Mouse (Mus musculus): ENCODE measurements around the gene Mrpl22. TPM values are rescaled to one million over a fixed set of nuclear protein-coding genes. Genes with fewer than 3 reads are reported as not detected.
"Not testable (repeated sequence)": the region's sequence is repeated elsewhere in the genome, so short reads cannot be mapped to it uniquely, and the experiment has no call there.

Gene Mrpl22
- total RNA-seq, 2 experiments from 2014 or later: 30.8 to 33.4 TPM

GRCm38 (mm10) chr11:58215814-58216213 is 44.4 kb downstream of the Mrpl22 start:
- intact Hi-C loops (cut with DNase I): no loop called here

GRCm38 (mm10) chr11:58216823-58217222 is 45.4 kb downstream of the Mrpl22 start:
- intact Hi-C loops (cut with DNase I): no loop called here
- DNase-seq (ENCODE audit: low spot score in 2 of 2): no peak

More at GRCm38 (mm10) chr11:58215814-58216213, 44.4 kb downstream of the Mrpl22 start:
- DNase-seq (ENCODE audit: low spot score in 2 of 2): no peak

GRCm38 (mm10) chr11:58223751-58224150 is 52.3 kb downstream of the Mrpl22 start:
- DNase-seq (ENCODE audit: low spot score in 2 of 2): no peak
- intact Hi-C loops (cut with DNase I): loop anchor here (2.0 kb wide), 1 partner anchor 45 kb away; no protein-coding TSS in a partner anchor

- intact Hi-C loops (cut with DNase I): loop anchor here (2.0 kb wide), 1 partner anchor 46 kb away; no protein-coding TSS in a partner anchor
- peak in 1 of 2 experiments; percentile 14 for DNase-seq (ENCODE audit: low spot score in 2 of 2)
Observed at GRCm38 (mm10) chr11:58224313-58224712, 52.9 kb downstream of the Mrpl22 start.

- DNase-seq (ENCODE audit: low spot score in 2 of 2): not testable (repeated sequence)
- intact Hi-C loops (cut with DNase I): loop anchor here (2.0 kb wide), 1 partner anchor 46 kb away; no protein-coding TSS in a partner anchor
Observed at GRCm38 (mm10) chr11:58224872-58225271, 53.4 kb downstream of the Mrpl22 start.

GRCm38 (mm10) chr11:58225655-58226054 is 54.2 kb downstream of the Mrpl22 start:
- peak; percentile 55 to 65 for DNase-seq (ENCODE audit: low spot score in 2 of 2)
- intact Hi-C loops (cut with DNase I): loop anchor here (2.0 kb wide), 1 partner anchor 47 kb away; no protein-coding TSS in a partner anchor

- intact Hi-C loops (cut with DNase I): no loop called here
- no peak for DNase-seq (ENCODE audit: low spot score in 2 of 2)
Observed at GRCm38 (mm10) chr11:58226425-58226824, 55.0 kb downstream of the Mrpl22 start.

- intact Hi-C loops (cut with DNase I); DNase-seq (ENCODE audit: low spot score in 2 of 2): not testable (repeated sequence)
Observed at GRCm38 (mm10) chr11:58228021-58228420, 56.6 kb downstream of the Mrpl22 start.

Other genes with a start within 250 kb of the Mrpl22 start
- gene Larp1, start 162.6 kb upstream of the Mrpl22 start, total RNA-seq (2021): 10 to 100 TPM; 86.2 to 86.3 TPM
- gene Gm12248, start 78.5 kb upstream of the Mrpl22 start, total RNA-seq (2021): not detected
- 10 to 100 TPM; 52.1 to 54.3 TPM for gene Cnot8, start 67.5 kb upstream of the Mrpl22 start, total RNA-seq (2021)
- gene Gemin5, start 3.1 kb upstream of the Mrpl22 start, total RNA-seq (2021): 10 to 100 TPM; 16.0 to 18.0 TPM
- gene Igtp, start 27.9 kb downstream of the Mrpl22 start, total RNA-seq (2021): 1 to 10 TPM; 2.1 TPM
- gene Irgm2, start 28.0 kb downstream of the Mrpl22 start, total RNA-seq (2021): 1 to 10 TPM; 1.6 to 1.7 TPM
- gene 4930438A08Rik, start 103.1 kb downstream of the Mrpl22 start, total RNA-seq (2021): not detected
- 10 to 100 TPM; 20.0 to 21.3 TPM for gene Zfp692, start 135.4 kb downstream of the Mrpl22 start, total RNA-seq (2021)
- 10 to 100 TPM; 48.6 to 52.7 TPM for gene Zfp672, start 158.7 kb downstream of the Mrpl22 start, total RNA-seq (2021)
- gene Sh3bp5l, start 159.1 kb downstream of the Mrpl22 start, total RNA-seq (2021): 10 to 100 TPM; 54.1 to 59.7 TPM
- gene Lypd8, start 207.4 kb downstream of the Mrpl22 start, total RNA-seq (2021): not detected
- gene 1810065E05Rik, start 249.4 kb downstream of the Mrpl22 start, total RNA-seq (2021): not detected